Mouse (Mus musculus): ENCODE data around the gene Cryzl2.

DNA sequence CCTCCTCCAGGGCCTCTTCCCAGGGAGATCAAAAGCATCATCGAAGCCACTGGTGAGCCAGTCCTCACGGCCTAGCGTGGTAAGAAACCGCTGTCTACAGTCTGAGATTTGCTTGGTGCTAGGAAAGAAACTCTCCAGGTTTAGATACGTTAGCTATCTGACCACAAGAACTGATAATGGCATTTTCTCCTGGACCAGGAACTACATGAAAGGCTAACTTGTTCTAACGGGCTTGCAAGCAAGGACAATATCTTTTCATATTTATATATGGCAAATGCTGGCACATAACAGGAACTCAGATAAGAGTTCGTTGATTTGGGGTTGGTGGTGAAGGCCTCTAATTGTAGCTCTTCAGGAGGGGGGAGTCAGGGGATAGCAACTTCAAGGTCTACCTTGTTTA, 66.4 kb downstream of the Cryzl2 start:
- no peak for TF ChIP-seq CTCF (IDR thresholded peaks at IDR 0.05 in 2 of 3, conservative IDR thresholded peaks at IDR 0.05 in 1 of 3; ENCODE audit: control insufficient read depth in 1 of 3, insufficient read depth in 1 of 3, low read depth in 2 of 3, low read length in 3 of 3, poor library complexity in 1 of 3, severe bottlenecking in 1 of 3)
- no peak for TF ChIP-seq POLR2AphosphoS5 (IDR thresholded peaks at IDR 0.05; ENCODE audit: borderline replicate concordance, low read depth, low read length)
- TF ChIP-seq POLR2A (IDR thresholded peaks at IDR 0.05; ENCODE audit: control insufficient read depth in 1 of 2, insufficient read depth in 1 of 2, low read depth in 1 of 2, low read length in 2 of 2, poor library complexity in 1 of 2) = no peak
- no peak for TF ChIP-seq TAL1 (IDR thresholded peaks at IDR 0.05; ENCODE audit: low read length)
- TF ChIP-seq ETS1 (IDR thresholded peaks at IDR 0.05; ENCODE audit: low read depth, low read length) = peak; percentile 51; the same call in 1 of the 2 replicates
- no peak for TF ChIP-seq NELFE (IDR thresholded peaks at IDR 0.05; ENCODE audit: low read depth, low read length)
- no peak for TF ChIP-seq USF1 (IDR thresholded peaks at IDR 0.05; ENCODE audit: low read depth, low read length)
- peak; percentile 62 to 78; a peak in 3 of 4 replicates for TF ChIP-seq EP300 (IDR thresholded peaks at IDR 0.05; ENCODE audit: low read depth in 1 of 2, low read length in 2 of 2)
- no peak for TF ChIP-seq SIN3A (IDR thresholded peaks at IDR 0.05; ENCODE audit: low read length)
- no peak for TF ChIP-seq POLR2AphosphoS2 (IDR thresholded peaks at IDR 0.05; ENCODE audit: low read length)
- TF ChIP-seq ZNF384 (IDR thresholded peaks at IDR 0.05; ENCODE audit: low read depth, low read length) = no peak
- TF ChIP-seq CHD2 (IDR thresholded peaks at IDR 0.05; ENCODE audit: low read length) = no peak
- TF ChIP-seq TBP (IDR thresholded peaks at IDR 0.05; ENCODE audit: low read depth, low read length) = no peak

Data from MEL (cell line).